Mouse (Mus musculus): Measurements from ENCODE around the gene Ifna16. TPM values are rescaled to one million over a fixed set of nuclear protein-coding genes. Genes with fewer than 3 reads are reported as not detected.

Gene Ifna16
- total and polyA plus RNA-seq, 3 experiments = not detected

DNA sequence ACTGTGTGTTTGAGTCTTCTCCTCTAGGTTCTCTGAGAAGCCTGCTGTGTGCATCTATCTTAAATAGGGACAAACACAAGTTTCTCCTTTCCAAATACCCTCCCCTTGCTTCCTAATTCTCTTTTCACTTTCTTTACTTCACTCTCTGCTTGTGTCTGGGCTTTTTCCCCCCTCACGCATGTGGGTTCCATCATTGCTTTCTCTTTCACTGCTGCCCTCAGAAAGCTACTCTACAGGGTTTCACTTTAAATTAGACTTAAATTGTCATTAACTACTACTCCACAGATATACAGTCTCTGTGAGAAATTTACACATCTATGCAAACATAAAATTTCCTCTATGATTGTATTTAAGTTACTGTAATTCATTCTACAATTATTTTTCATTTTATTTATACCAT is 7.1 kb upstream of the Ifna16 start, which contains the start of gene Ifna2:
Gene Ifna2 (minus strand): TSS at position 101 of the 400 bp plus-strand sequence.
- dilution Hi-C loops (cut with MboI; ENCODE audit: extremely low pct_ligation_motif_present, extremely low pct_unique_long_range_greater_than_20kb, low sequenced_read_pairs) = no loop called here
- H3K27ac ChIP-seq (ENCODE audit: insufficient read depth, low read depth) = no peak within 1 kb of the TSS

GRCm38 (mm10) chr4:88681353-88681752 is 4.6 kb upstream of the Ifna16 start:
- no peak overlapping the region for H3K27ac ChIP-seq (ENCODE audit: insufficient read depth, low read depth)
- H3K27me3 ChIP-seq (replicated peaks) = no peaks in the 10 kb centered on the region
- dilution Hi-C loops (cut with MboI; ENCODE audit: extremely low pct_ligation_motif_present, extremely low pct_unique_long_range_greater_than_20kb, low sequenced_read_pairs) = no loop called here
- H3K9me3 ChIP-seq (replicated peaks; ENCODE audit: low read length) = no peaks in the 10 kb centered on the region
- H3K4me1 ChIP-seq (ENCODE audit: control insufficient read depth in 1 of 2, insufficient read depth in 2 of 2) = peaks cover 0 to 8% of the 10 kb centered on the region in 2 experiments; a peak in 1 of 4 replicates
- no peak for TF ChIP-seq TBP (conservative IDR thresholded peaks at IDR 0.05; ENCODE audit: low read depth, low read length)
- no peak for TF ChIP-seq MXI1 (IDR thresholded peaks at IDR 0.05; ENCODE audit: low read depth, low read length)
- in situ Hi-C loops (cut with MboI; ENCODE audit: low pct_ligation_motif_present, low pct_unique_long_range_greater_than_20kb, low sequenced_read_pairs) = no loop called here
- no peak overlapping the region for H3K9ac ChIP-seq (ENCODE audit: insufficient read depth, low read depth)
- no peak for DNase-seq (ENCODE audit: extremely low read depth)
- H3K79me2 ChIP-seq (replicated peaks; ENCODE audit: control insufficient read depth, extremely low read depth, insufficient read depth, poor library complexity, severe bottlenecking) = no peaks in the 10 kb centered on the region
- no peaks in the 10 kb centered on the region for H3K36me3 ChIP-seq (replicated peaks in 1 of 2; ENCODE audit: control insufficient read depth in 1 of 2, insufficient read depth in 1 of 2, low read length in 1 of 2)
- no peak overlapping the region for H3K4me3 ChIP-seq (replicated peaks in 1 of 3; ENCODE audit: low read depth in 2 of 3, low read length in 2 of 3, poor library complexity in 1 of 3)
- peak overlapping the region; percentile 78 for H3K4me2 ChIP-seq (ENCODE audit: insufficient read depth, low read depth, poor library complexity, severe bottlenecking)

More for the DNA sequence above, 7.1 kb upstream of the Ifna16 start, which contains the start of gene Ifna2:
- H3K36me3 ChIP-seq (replicated peaks in 1 of 2; ENCODE audit: control insufficient read depth in 1 of 2, insufficient read depth in 1 of 2, low read length in 1 of 2) = no peaks in the 10 kb centered on the region
- TF ChIP-seq CHD1 (IDR thresholded peaks at IDR 0.05; ENCODE audit: low read depth, low read length) (no peak), ETS1 (conservative IDR thresholded peaks at IDR 0.05; ENCODE audit: low read depth, low read length) (no peak), MYC (IDR thresholded peaks at IDR 0.05; ENCODE audit: low read depth, low read length) (no peak), RAD21 (IDR thresholded peaks at IDR 0.05; ENCODE audit: low read depth, low read length) (no peak), MXI1 (IDR thresholded peaks at IDR 0.05; ENCODE audit: low read depth, low read length) (no peak), UBTF (IDR thresholded peaks at IDR 0.05; ENCODE audit: low read depth, low read length) (no peak), JUND (conservative IDR thresholded peaks at IDR 0.05; ENCODE audit: low read depth, low read length) (no peak), GABPA (IDR thresholded peaks at IDR 0.05; ENCODE audit: insufficient replicate concordance, low read depth, low read length) (no peak), IRF4 (IDR thresholded peaks at IDR 0.05; ENCODE audit: low read depth, low read length) (no peak), PAX5 (IDR thresholded peaks at IDR 0.05; ENCODE audit: low read length) (no peak), ZNF384 (IDR thresholded peaks at IDR 0.05; ENCODE audit: low read depth, low read length) (no peak), TCF12 (IDR thresholded peaks at IDR 0.05; ENCODE audit: low read depth, low read length) (no peak), MAFK (IDR thresholded peaks at IDR 0.05; ENCODE audit: insufficient replicate concordance, low read length) (no peak)
- no peak within 1 kb of the TSS for H3K4me3 ChIP-seq (replicated peaks in 1 of 3; ENCODE audit: low read depth in 2 of 3, low read length in 2 of 3, poor library complexity in 1 of 3)
- H3K27me3 ChIP-seq (replicated peaks) = peaks cover 4% of the 10 kb centered on the region
- H3K9me3 ChIP-seq (replicated peaks; ENCODE audit: low read length) = no peaks in the 10 kb centered on the region
- H3K4me2 ChIP-seq (ENCODE audit: insufficient read depth, low read depth, poor library complexity, severe bottlenecking) = no peak within 1 kb of the TSS
- H3K9ac ChIP-seq (ENCODE audit: insufficient read depth, low read depth) = no peak within 1 kb of the TSS
- peaks cover 0 to 8% of the 10 kb centered on the region in 2 experiments; a peak in 1 of 4 replicates for H3K4me1 ChIP-seq (ENCODE audit: control insufficient read depth in 1 of 2, insufficient read depth in 2 of 2)
- no peaks in the 10 kb centered on the region for H3K79me2 ChIP-seq (replicated peaks; ENCODE audit: control insufficient read depth, extremely low read depth, insufficient read depth, poor library complexity, severe bottlenecking)
- in situ Hi-C loops (cut with MboI; ENCODE audit: low pct_ligation_motif_present, low pct_unique_long_range_greater_than_20kb, low sequenced_read_pairs) = no loop called here
- no peak for DNase-seq (ENCODE audit: extremely low read depth)
